Mouse (Mus musculus) liver, postnatal 0 days (tissue): ENCODE data around the gene Ocrl.

ENCODE experiments used
- CTCF ChIP-seq: sonication (generic); IDR thresholded peaks from 2 replicates; pipeline ENCODE4 v1.5.1; 2016; ENCODE audit warnings: antibody characterized with exemption, low read depth
- EP300 ChIP-seq: IDR thresholded peaks from 2 replicates; pipeline ENCODE4 v1.6.1; 2016; ENCODE audit warnings: antibody characterized with exemption, low read depth, mild to moderate bottlenecking

- TF ChIP-seq CTCF (no peak), EP300 (no peak)
Observed at GRCm38 (mm10) chrX:47912904-47913542, 836 bp downstream of the Ocrl start.
